Mouse (Mus musculus) embryonic facial prominence, embryonic 10.5 days (tissue): ENCODE results near the gene Ace3. TPM values are rescaled to one million over a fixed set of nuclear protein-coding genes. Genes with fewer than 3 reads are reported as not detected.

Source experiments
- DNase-seq: peaks from one replicate; pipeline ENCODE4 v3.0.0-alpha.2; 2017; ENCODE audit warnings: low spot score
- H3K27ac ChIP-seq: fragments of 300-500 bp; sonication (generic); replicated peaks from 2 replicates; pipeline ENCODE4 v1.5.1; 2016; ENCODE audit warnings: mild to moderate bottlenecking
- H3K27me3 ChIP-seq: fragments of 300-500 bp; sonication (generic); replicated peaks from 2 replicates; pipeline ENCODE4 v1.6.1; 2016; ENCODE audit warnings: low read depth, mild to moderate bottlenecking; ENCODE audit not compliant: poor library complexity, severe bottlenecking
- H3K36me3 ChIP-seq: fragments of 300-500 bp; sonication (generic); replicated peaks from 2 replicates; pipeline ENCODE4 v1.6.1; 2016; ENCODE audit warnings: mild to moderate bottlenecking, moderate library complexity
- H3K4me1 ChIP-seq: fragments of 300-500 bp; sonication (generic); 2 replicates; pipeline ENCODE4 v1.6.1; 2016
- H3K4me3 ChIP-seq: fragments of 300-500 bp; sonication (generic); 2 replicates; pipeline ENCODE4 v1.5.1; 2016; ENCODE audit warnings: mild to moderate bottlenecking, moderate library complexity
- H3K9me3 ChIP-seq: fragments of 300-500 bp; sonication (generic); 2 replicates; pipeline ENCODE4 v1.6.1; 2016; ENCODE audit warnings: mild to moderate bottlenecking
- WGBS: fragments of 180-500 bp; shearing (Covaris S2); methylation state at CpG from one replicate; pipeline ENCODE4 v1.1.7; 2016; 5-methylcytosine and 5-hydroxymethylcytosine counted together
- polyA plus RNA-seq: library from polyadenylated mRNA; unstranded; fragments of >200 nt; fragmentation: Nextera tagmentation; extraction: Ambion mirVana; gene quantifications from 2 replicates; pipeline ENCODE4 v1.2.1, GENCODE M21; 2016

Gene Ace3
- polyA plus RNA-seq, 1 experiment from 2014 or later: not detected

- 58% methylated on average over 17 of the region's 17 CpGs for WGBS
- H3K4me3 ChIP-seq: no peak overlapping the region
- peaks cover 8% of the 10 kb centered on the region for H3K4me1 ChIP-seq
- H3K27ac ChIP-seq: no peak overlapping the region
- H3K27me3 ChIP-seq: no peaks in the 10 kb centered on the region
- DNase-seq: no peak
- no peaks in the 10 kb centered on the region for H3K9me3 ChIP-seq
- no peaks in the 10 kb centered on the region for H3K36me3 ChIP-seq
Observed at GRCm38 (mm10) chr11:105959355-105959754, 35.1 kb upstream of the Ace3 start.

- H3K27ac ChIP-seq: no peak overlapping the region
- peaks cover 44% of the 10 kb centered on the region for H3K27me3 ChIP-seq
- H3K4me1 ChIP-seq: peaks cover 20% of the 10 kb centered on the region
- DNase-seq: no peak
- no peaks in the 10 kb centered on the region for H3K36me3 ChIP-seq
- no peaks in the 10 kb centered on the region for H3K9me3 ChIP-seq
- 69% methylated on average over 5 of the region's 5 CpGs for WGBS
- no peak overlapping the region for H3K4me3 ChIP-seq
Observed at GRCm38 (mm10) chr11:105964691-105965090, 29.8 kb upstream of the Ace3 start.

- WGBS: 76% methylated on average over 4 of the region's 4 CpGs
- peaks cover 20% of the 10 kb centered on the region for H3K4me1 ChIP-seq
Observed at GRCm38 (mm10) chr11:105966288-105966687, 28.2 kb upstream of the Ace3 start.

GRCm38 (mm10) chr11:105967741-105968574 is 26.5 kb upstream of the Ace3 start, which contains the start of gene Ace:
Gene Ace, plus strand, starts transcription at chr11:105967945.
- peak; percentile 62 for DNase-seq
- peak within 1 kb of the TSS; percentile 66 for H3K27ac ChIP-seq
- H3K9me3 ChIP-seq: no peaks in the 10 kb centered on the region
- under 1% methylated on average over 76 of the region's 76 CpGs for WGBS
- peaks cover 62% of the 10 kb centered on the region for H3K27me3 ChIP-seq
- peak within 1 kb of the TSS; percentile 75 for H3K4me3 ChIP-seq
- no peaks in the 10 kb centered on the region for H3K36me3 ChIP-seq
- H3K4me1 ChIP-seq: peaks cover 20% of the 10 kb centered on the region

More at GRCm38 (mm10) chr11:105966288-105966687, 28.2 kb upstream of the Ace3 start:
- H3K27me3 ChIP-seq: peaks cover 60% of the 10 kb centered on the region
- no peaks in the 10 kb centered on the region for H3K9me3 ChIP-seq
- no peak overlapping the region for H3K27ac ChIP-seq
- no peaks in the 10 kb centered on the region for H3K36me3 ChIP-seq
- no peak for DNase-seq
- H3K4me3 ChIP-seq: no peak overlapping the region

- Histone ChIP-seq H3K9me3 (no peaks in the 10 kb centered on the region), H3K27me3 (peaks cover 68% of the 10 kb centered on the region), H3K36me3 (no peaks in the 10 kb centered on the region), H3K27ac (no peak overlapping the region), H3K4me3 (0 out of 2 replicates have a peak overlapping the region, but pooled peaks have one; percentile 75), H3K4me1 (peaks cover 20% of the 10 kb centered on the region)
- WGBS: 40% methylated on average over 10 of the region's 10 CpGs
- DNase-seq: no peak
Observed at GRCm38 (mm10) chr11:105968948-105969347, 25.5 kb upstream of the Ace3 start.

- Histone ChIP-seq H3K27ac (no peak overlapping the region), H3K27me3 (peaks cover 72% of the 10 kb centered on the region), H3K4me3 (no peak overlapping the region), H3K9me3 (no peaks in the 10 kb centered on the region), H3K36me3 (no peaks in the 10 kb centered on the region), H3K4me1 (peaks cover 20% of the 10 kb centered on the region)
- 66% methylated on average over 1 of the region's 1 CpGs for WGBS
- no peak for DNase-seq
Observed at GRCm38 (mm10) chr11:105969516-105969915, 25.0 kb upstream of the Ace3 start.

DNA sequence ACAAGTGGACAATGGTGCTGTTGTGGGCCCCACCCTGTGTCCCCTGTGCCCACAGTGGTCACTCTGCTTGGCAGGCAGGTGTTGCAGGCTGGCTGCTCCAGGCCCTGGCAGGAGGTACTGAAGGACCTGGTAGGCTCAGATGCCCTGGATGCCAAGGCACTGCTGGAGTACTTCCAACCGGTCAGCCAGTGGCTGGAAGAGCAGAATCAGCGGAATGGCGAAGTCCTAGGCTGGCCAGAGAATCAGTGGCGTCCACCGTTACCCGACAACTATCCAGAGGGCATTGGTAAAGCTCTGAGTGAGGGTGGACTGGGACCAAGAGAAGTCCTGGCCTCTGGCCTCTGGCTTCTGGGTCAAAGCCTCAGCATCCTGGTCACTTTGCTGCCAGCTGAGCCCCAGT is 19.9 kb upstream of the Ace3 start:
- Histone ChIP-seq H3K36me3 (no peaks in the 10 kb centered on the region), H3K4me3 (no peak overlapping the region), H3K27ac (no peak overlapping the region), H3K27me3 (peaks cover 28% of the 10 kb centered on the region), H3K9me3 (no peaks in the 10 kb centered on the region), H3K4me1 (no peaks in the 10 kb centered on the region)
- 88% methylated on average over 6 of the region's 6 CpGs for WGBS
- no peak for DNase-seq

DNA sequence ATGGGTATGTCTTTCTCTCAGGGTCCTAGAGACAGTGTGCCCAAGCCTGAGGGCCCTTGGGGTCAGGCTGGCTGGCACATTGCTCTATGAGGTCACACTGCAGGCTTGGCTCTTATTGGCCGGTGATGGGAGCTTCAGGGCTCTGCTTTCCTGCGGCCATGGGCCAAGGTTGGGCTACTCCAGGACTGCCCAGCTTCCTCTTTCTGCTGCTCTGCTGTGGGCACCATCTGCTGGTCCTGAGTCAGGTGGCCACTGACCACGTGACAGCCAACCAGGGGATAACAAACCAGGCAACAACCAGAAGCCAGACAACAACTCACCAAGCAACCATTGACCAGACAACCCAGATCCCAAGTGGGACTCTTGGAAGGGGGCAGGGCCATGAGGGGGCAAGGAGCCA is 19.4 kb upstream of the Ace3 start:
- DNase-seq: no peak
- Histone ChIP-seq H3K9me3 (no peaks in the 10 kb centered on the region), H3K27ac (no peak overlapping the region), H3K4me3 (no peak overlapping the region), H3K36me3 (no peaks in the 10 kb centered on the region), H3K4me1 (no peaks in the 10 kb centered on the region), H3K27me3 (peaks cover 24% of the 10 kb centered on the region)
- WGBS: 75% methylated on average over 3 of the region's 3 CpGs

DNA sequence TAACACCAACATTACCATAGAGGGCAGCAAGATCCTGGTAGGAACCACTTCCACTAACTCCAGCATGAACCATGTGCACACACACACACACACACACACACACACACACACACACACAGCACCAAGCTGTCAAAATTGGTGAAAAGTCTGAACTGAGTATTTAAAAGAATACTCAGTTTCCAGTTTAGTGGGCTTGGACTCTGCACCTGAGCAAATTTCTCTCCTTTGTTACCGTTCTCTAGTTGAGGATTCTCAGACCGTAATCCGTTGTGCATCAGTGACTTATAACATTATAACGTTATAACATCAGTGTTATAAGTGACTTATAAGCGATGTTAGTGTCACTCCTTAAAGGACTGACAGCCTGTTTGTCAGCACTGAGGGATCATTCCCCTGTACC is 18.8 kb upstream of the Ace3 start:
- Histone ChIP-seq H3K27me3 (peaks cover 18% of the 10 kb centered on the region), H3K27ac (no peak overlapping the region), H3K36me3 (no peaks in the 10 kb centered on the region), H3K4me1 (no peaks in the 10 kb centered on the region), H3K9me3 (no peaks in the 10 kb centered on the region), H3K4me3 (no peak overlapping the region)
- WGBS: 93% methylated on average over 5 of the region's 5 CpGs
- no peak for DNase-seq

- peaks cover 7% of the 10 kb centered on the region; the same call in 1 of the 2 replicates for H3K27me3 ChIP-seq
- WGBS: 86% methylated on average over 2 of the region's 2 CpGs
- H3K4me1 ChIP-seq: no peaks in the 10 kb centered on the region
- H3K9me3 ChIP-seq: no peaks in the 10 kb centered on the region
- no peak for DNase-seq
- no peaks in the 10 kb centered on the region for H3K36me3 ChIP-seq
- H3K4me3 ChIP-seq: no peak overlapping the region
- H3K27ac ChIP-seq: no peak overlapping the region
Observed at GRCm38 (mm10) chr11:105978232-105978631, 16.2 kb upstream of the Ace3 start.

DNA sequence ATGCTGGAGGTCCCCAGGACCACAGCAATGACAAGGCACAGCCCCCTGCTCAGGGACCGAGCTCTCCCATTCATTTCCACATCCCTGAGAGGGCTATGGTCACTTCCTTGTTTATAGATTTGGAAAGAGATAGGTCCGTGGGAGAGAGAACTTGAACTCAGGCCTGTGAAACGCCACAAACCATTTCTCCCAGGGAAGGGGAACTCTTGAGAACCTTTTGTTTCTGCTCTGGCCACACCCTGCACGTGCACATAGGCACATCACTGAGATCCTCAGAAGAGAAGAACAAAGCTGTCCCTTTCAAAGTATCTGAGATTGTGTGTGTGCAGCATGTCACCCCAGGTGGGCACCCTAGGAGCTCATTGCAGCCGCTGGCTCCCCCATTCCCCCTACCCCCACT is 15.8 kb upstream of the Ace3 start:
- Histone ChIP-seq H3K36me3 (no peaks in the 10 kb centered on the region), H3K4me1 (no peaks in the 10 kb centered on the region), H3K4me3 (no peak overlapping the region), H3K27me3 (peaks cover 5% of the 10 kb centered on the region; the same call in 1 of the 2 replicates), H3K27ac (no peak overlapping the region), H3K9me3 (no peaks in the 10 kb centered on the region)
- DNase-seq: no peak
- 71% methylated on average over 5 of the region's 5 CpGs for WGBS

DNA sequence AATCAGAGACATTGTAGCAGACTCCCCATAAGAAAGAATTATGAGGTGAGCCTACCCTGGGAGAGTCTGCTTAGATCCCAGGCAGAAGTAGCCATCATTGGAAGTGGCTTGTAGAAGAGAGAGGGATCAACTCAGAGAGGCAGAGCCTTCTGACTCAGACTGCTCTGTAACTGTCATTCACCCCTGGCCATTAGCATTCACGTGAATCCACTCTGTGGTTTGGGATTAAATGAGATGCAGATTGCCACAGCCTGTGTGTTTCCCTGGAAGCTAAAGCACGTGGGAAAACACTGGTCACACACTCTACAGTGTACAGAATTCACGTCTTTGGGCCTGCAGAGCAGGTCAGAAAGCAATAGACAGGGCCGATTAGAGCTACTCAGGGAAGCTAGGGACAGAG is 10.0 kb upstream of the Ace3 start:
- WGBS: 75% methylated on average over 4 of the region's 4 CpGs
- H3K4me1 ChIP-seq: peaks cover 8% of the 10 kb centered on the region; the same call in 1 of the 2 replicates

GRCm38 (mm10) chr11:105987446-105987845 is 7.0 kb upstream of the Ace3 start:
- Histone ChIP-seq H3K4me1 (peaks cover 9% of the 10 kb centered on the region; the same call in 1 of the 2 replicates), H3K36me3 (no peaks in the 10 kb centered on the region), H3K4me3 (no peak overlapping the region), H3K9me3 (no peaks in the 10 kb centered on the region), H3K27ac (no peak overlapping the region), H3K27me3 (no peaks in the 10 kb centered on the region)
- WGBS: 80% methylated on average over 6 of the region's 6 CpGs
- DNase-seq: no peak

More for the DNA sequence above, 10.0 kb upstream of the Ace3 start:
- DNase-seq: no peak
- Histone ChIP-seq H3K4me3 (no peak overlapping the region), H3K27me3 (no peaks in the 10 kb centered on the region), H3K36me3 (no peaks in the 10 kb centered on the region), H3K9me3 (no peaks in the 10 kb centered on the region), H3K27ac (no peak overlapping the region)
